Mouse (Mus musculus): ENCODE measurements around the gene Ints7. TPM values are rescaled to one million over a fixed set of nuclear protein-coding genes. Genes with fewer than 3 reads are reported as not detected.

Ints7 gene
- total RNA-seq (2023) = 10 to 100 TPM; 28.8 to 30.7 TPM

GRCm38 (mm10) chr1:191575458-191576247 is at the start of gene Ints7, which contains the start of gene Dtl:
Ints7 (plus strand) TSS chr1:191575636.
Dtl (minus strand) TSS chr1:191575544.

Other genes starting within 250 kb of the Ints7 start
- gene Tmem206, start 249.7 kb upstream of the Ints7 start, total RNA-seq (2023) = 1 to 10 TPM; 4.0 to 4.3 TPM
- gene Ppp2r5a, start 172.4 kb upstream of the Ints7 start, total RNA-seq (2023) = 100 to 1,000 TPM; 305 to 324 TPM
- gene Dtl, start 92 bp upstream of the Ints7 start, total RNA-seq (2023) = 10 to 100 TPM; 36.3 to 37.5 TPM
- gene Lpgat1, start 142.2 kb downstream of the Ints7 start, total RNA-seq (2023) = 10 to 100 TPM; 66.0 to 67.2 TPM
- 10 to 100 TPM; 24.8 to 28.8 TPM for gene Nek2, start 245.8 kb downstream of the Ints7 start, total RNA-seq (2023)

Measured in neutrophil, adult 83 days (primary cell).